Mouse (Mus musculus) bone marrow macrophage, adult 2 months (primary cell): ENCODE data around the gene 0610009B22Rik.

Source experiments
- CTCF ChIP-seq: IDR thresholded peaks from 2 replicates; pipeline ENCODE4 v1.5.1; 2012; ENCODE audit warnings: low read depth, mild to moderate bottlenecking, low read length, moderate library complexity
- POLR2A ChIP-seq: IDR thresholded peaks from 2 replicates; pipeline ENCODE4 v1.6.1; 2012; ENCODE audit warnings: mild to moderate bottlenecking, low read depth, low read length, borderline replicate concordance

DNA sequence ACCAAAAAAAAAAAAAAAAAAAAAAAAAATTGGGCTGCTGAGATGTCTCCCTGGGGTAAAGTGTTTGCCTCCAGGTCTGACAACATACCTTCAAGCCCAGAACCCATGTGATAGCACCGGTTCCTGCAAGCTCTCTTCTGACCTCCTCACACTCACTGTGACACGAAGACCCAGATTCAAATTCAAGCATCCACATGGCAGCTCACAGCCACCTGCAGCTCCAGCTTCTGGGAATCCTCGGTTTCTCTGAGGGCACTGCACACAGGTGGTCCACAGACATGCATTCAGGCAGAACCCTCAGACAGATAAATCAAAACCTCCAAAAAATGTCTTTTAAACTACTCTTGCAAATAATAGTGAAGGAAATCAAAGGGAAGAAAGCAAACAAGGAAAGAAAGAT lies 9.2 kb downstream of the 0610009B22Rik start:
- TF ChIP-seq CTCF: no peak
- TF ChIP-seq POLR2A: no peak
